Comparison of ENCODE assay signal across 16 mouse cellular contexts in genomic region chr8:80203769-80204677, GRCm38 (mm10).
DNase-seq lines count a peak whose midpoint lies in the region; ATAC-seq lines count a peak whose summit lies in the region.
"Had no signal": no experiment of that assay in that cellular context is flagged by ENCODE, and none has a peak within 500 bp of the region (broad histone marks: within the 10 kb centered on the region; RNA-seq: fewer than 3 reads in every experiment).

No protein-coding gene starts in this region.

- no peak for DNase-seq in kidney, adult 9 months
- DNase-seq in neural tube, embryonic 10.5 days (ENCODE audit: extremely low spot score, low spot score): no peak
- peak; percentile 8 for DNase-seq in lung, postnatal 14 days
- peak; percentile 27 for DNase-seq in retina, postnatal 1 day
- DNase-seq in B cell, adult 2 months: no peak
- DNase-seq: adrenal gland, adult 8-10 months; cerebellum, adult 9-10 months; gastrocnemius, postnatal 14 days; thymus, postnatal 14 days had no signal

- ATAC-seq in kidney, embryonic 14.5 days (ENCODE audit: low FRiP score, low TSS enrichment): peak; percentile 48; the same call in 1 of the 2 replicates
- peak; percentile 74 for ATAC-seq in neural tube, embryonic 12.5 days (ENCODE audit: low FRiP score, low read depth)
- ATAC-seq in intestine, embryonic 16.5 days: no peak
- ATAC-seq: intestine, postnatal 0 days had no signal

- H3K4me1 ChIP-seq in kidney, embryonic 14.5 days (ENCODE audit: control insufficient read depth, insufficient read depth, low read length): 0 out of 2 replicates have a peak, but pooled peaks cover 9% of the 10 kb centered on the region
- H3K4me1 ChIP-seq in neural tube, embryonic 12.5 days: peaks cover 15% of the 10 kb centered on the region
- no peaks in the 10 kb centered on the region for H3K4me1 ChIP-seq in intestine, embryonic 16.5 days (ENCODE audit: control insufficient read depth, insufficient read depth, low read length)
- H3K4me1 ChIP-seq: embryonic facial prominence, embryonic 15.5 days had no signal

- WGBS in kidney, embryonic 14.5 days: 23% methylated on average over 4 of the region's 4 CpGs
- 11% methylated on average over 4 of the region's 4 CpGs for WGBS in neural tube, embryonic 12.5 days
- 48% methylated on average over 4 of the region's 4 CpGs for WGBS in intestine, embryonic 16.5 days

- H3K27me3 ChIP-seq in kidney, embryonic 14.5 days (ENCODE audit: control insufficient read depth, insufficient read depth, low read length): no peaks in the 10 kb centered on the region
- no peaks in the 10 kb centered on the region for H3K27me3 ChIP-seq in neural tube, embryonic 12.5 days (replicated peaks)
- H3K27me3 ChIP-seq in intestine, embryonic 16.5 days (replicated peaks; ENCODE audit: control insufficient read depth, insufficient read depth, low read length): no peaks in the 10 kb centered on the region
- H3K27me3 ChIP-seq: embryonic facial prominence, embryonic 15.5 days; limb, embryonic 12.5 days had no signal

- H3K36me3 ChIP-seq in kidney, embryonic 14.5 days (ENCODE audit: control insufficient read depth, insufficient read depth, low read length): no peaks in the 10 kb centered on the region
- H3K36me3 ChIP-seq in neural tube, embryonic 12.5 days: no peaks in the 10 kb centered on the region
- H3K36me3 ChIP-seq in intestine, embryonic 16.5 days (ENCODE audit: control insufficient read depth, insufficient read depth, low read length): no peaks in the 10 kb centered on the region
- H3K36me3 ChIP-seq: embryonic facial prominence, embryonic 15.5 days; heart, embryonic 10.5 days; limb, embryonic 12.5 days had no signal

- no peak overlapping the region for H3K4me3 ChIP-seq in kidney, embryonic 14.5 days (ENCODE audit: low read length)
- H3K4me3 ChIP-seq in neural tube, embryonic 12.5 days: no peak overlapping the region
- no peak overlapping the region for H3K4me3 ChIP-seq in intestine, embryonic 16.5 days (ENCODE audit: low read length)
- H3K4me3 ChIP-seq: embryonic facial prominence, embryonic 15.5 days; heart, embryonic 10.5 days; limb, embryonic 12.5 days had no signal

- no peak overlapping the region for H3K4me2 ChIP-seq in kidney, embryonic 14.5 days (replicated peaks; ENCODE audit: low read depth, low read length)
- 0 out of 2 replicates have a peak overlapping the region, but pooled peaks have one; percentile 32 for H3K4me2 ChIP-seq in neural tube, embryonic 12.5 days (replicated peaks)
- no peak overlapping the region for H3K4me2 ChIP-seq in intestine, embryonic 16.5 days (ENCODE audit: low read depth, low read length)
- H3K4me2 ChIP-seq: embryonic facial prominence, embryonic 15.5 days; limb, embryonic 12.5 days had no signal

- no peaks in the 10 kb centered on the region for H3K9me3 ChIP-seq in kidney, embryonic 14.5 days (ENCODE audit: control insufficient read depth, low read length)
- H3K9me3 ChIP-seq in neural tube, embryonic 12.5 days: no peaks in the 10 kb centered on the region
- H3K9me3 ChIP-seq in intestine, embryonic 16.5 days (ENCODE audit: control insufficient read depth, low read length): no peaks in the 10 kb centered on the region
- H3K9me3 ChIP-seq: embryonic facial prominence, embryonic 15.5 days; heart, embryonic 10.5 days; limb, embryonic 12.5 days had no signal

- H3K9ac ChIP-seq in kidney, embryonic 14.5 days (ENCODE audit: low read depth, low read length): no peak overlapping the region
- no peak overlapping the region for H3K9ac ChIP-seq in neural tube, embryonic 12.5 days
- no peak overlapping the region for H3K9ac ChIP-seq in intestine, embryonic 16.5 days (ENCODE audit: low read depth, low read length)
- H3K9ac ChIP-seq: embryonic facial prominence, embryonic 15.5 days; limb, embryonic 12.5 days had no signal

- H3K27ac ChIP-seq in kidney, embryonic 14.5 days (ENCODE audit: low read depth, low read length): no peak overlapping the region
- no peak overlapping the region for H3K27ac ChIP-seq in neural tube, embryonic 12.5 days
- H3K27ac ChIP-seq in intestine, embryonic 16.5 days (ENCODE audit: low read length): no peak overlapping the region
- H3K27ac ChIP-seq: embryonic facial prominence, embryonic 15.5 days; heart, embryonic 10.5 days; limb, embryonic 12.5 days had no signal

Comparison
In these comparisons a context has a peak if more than half of its experiments do, and no peak if none do; other contexts are left out.
1. DNase-seq: peak in lung, postnatal 14 days (single experiment) and retina, postnatal 1 day (single experiment); none in kidney, adult 9 months (single experiment), neural tube, embryonic 10.5 days (single experiment) and B cell, adult 2 months (0 of 2).